Mouse (Mus musculus) kidney, adult 9 months (tissue): ENCODE data around the gene Pnkp.
"Not testable (repeated sequence)": the region's sequence is repeated elsewhere in the genome, so short reads cannot be mapped to it uniquely, and the experiment has no call there.

Source experiments
- DNase-seq: peaks from one replicate; pipeline ENCODE4 v3.0.0; 2022

The Pnkp gene

GRCm38 (mm10) chr7:44871181-44871580 lies 14.2 kb downstream of the Pnkp start:
- no peak for DNase-seq

- DNase-seq = not testable (repeated sequence)
These were observed 14.8 kb downstream of the Pnkp start for GRCm38 (mm10) chr7:44871774-44872173.

- no peak for DNase-seq
These were observed 20.9 kb downstream of the Pnkp start for GRCm38 (mm10) chr7:44877833-44878232.

- DNase-seq = no peak
These were observed 26.1 kb downstream of the Pnkp start for GRCm38 (mm10) chr7:44883036-44883435.

GRCm38 (mm10) chr7:44884637-44885036 lies 27.7 kb downstream of the Pnkp start:
- DNase-seq = no peak

GRCm38 (mm10) chr7:44886964-44887363 lies 30.0 kb downstream of the Pnkp start:
- DNase-seq = no peak

GRCm38 (mm10) chr7:44888256-44889105 lies 31.5 kb downstream of the Pnkp start:
- no peak for DNase-seq

GRCm38 (mm10) chr7:44890180-44890579 lies 33.2 kb downstream of the Pnkp start:
- DNase-seq = no peak

GRCm38 (mm10) chr7:44890737-44891136 lies 33.8 kb downstream of the Pnkp start:
- DNase-seq = no peak

GRCm38 (mm10) chr7:44891611-44892010 lies 34.7 kb downstream of the Pnkp start:
- no peak for DNase-seq

- DNase-seq = peak; percentile 98
These were observed 35.5 kb downstream of the Pnkp start, which contains the start of gene Med25 for GRCm38 (mm10) chr7:44892276-44892921. TSS of gene Med25 (minus strand) at chr7:44892712.

GRCm38 (mm10) chr7:44893197-44893596 lies 36.3 kb downstream of the Pnkp start:
- DNase-seq = no peak

- DNase-seq = no peak
These were observed 37.2 kb downstream of the Pnkp start for GRCm38 (mm10) chr7:44894175-44894574.

- DNase-seq = no peak
These were observed 38.3 kb downstream of the Pnkp start for GRCm38 (mm10) chr7:44895206-44895592.

- peak; percentile 94 for DNase-seq
These were observed 38.9 kb downstream of the Pnkp start, which contains the start of gene Fuz for GRCm38 (mm10) chr7:44895593-44896434. TSS of gene Fuz (plus strand) at chr7:44896079.

GRCm38 (mm10) chr7:44896499-44896898 lies 39.6 kb downstream of the Pnkp start:
- no peak for DNase-seq

- DNase-seq = peak; percentile 64
These were observed 41.7 kb downstream of the Pnkp start for GRCm38 (mm10) chr7:44898607-44899006.

- DNase-seq = peak; percentile 55
These were observed 43.7 kb downstream of the Pnkp start for GRCm38 (mm10) chr7:44900632-44901031.

- no peak for DNase-seq
These were observed 44.3 kb downstream of the Pnkp start for GRCm38 (mm10) chr7:44901230-44901722.

GRCm38 (mm10) chr7:44905430-44905829 lies 48.5 kb downstream of the Pnkp start:
- DNase-seq = no peak

GRCm38 (mm10) chr7:44908706-44909476 lies 52.0 kb downstream of the Pnkp start:
- no peak for DNase-seq
